In the genomic region with DNA sequence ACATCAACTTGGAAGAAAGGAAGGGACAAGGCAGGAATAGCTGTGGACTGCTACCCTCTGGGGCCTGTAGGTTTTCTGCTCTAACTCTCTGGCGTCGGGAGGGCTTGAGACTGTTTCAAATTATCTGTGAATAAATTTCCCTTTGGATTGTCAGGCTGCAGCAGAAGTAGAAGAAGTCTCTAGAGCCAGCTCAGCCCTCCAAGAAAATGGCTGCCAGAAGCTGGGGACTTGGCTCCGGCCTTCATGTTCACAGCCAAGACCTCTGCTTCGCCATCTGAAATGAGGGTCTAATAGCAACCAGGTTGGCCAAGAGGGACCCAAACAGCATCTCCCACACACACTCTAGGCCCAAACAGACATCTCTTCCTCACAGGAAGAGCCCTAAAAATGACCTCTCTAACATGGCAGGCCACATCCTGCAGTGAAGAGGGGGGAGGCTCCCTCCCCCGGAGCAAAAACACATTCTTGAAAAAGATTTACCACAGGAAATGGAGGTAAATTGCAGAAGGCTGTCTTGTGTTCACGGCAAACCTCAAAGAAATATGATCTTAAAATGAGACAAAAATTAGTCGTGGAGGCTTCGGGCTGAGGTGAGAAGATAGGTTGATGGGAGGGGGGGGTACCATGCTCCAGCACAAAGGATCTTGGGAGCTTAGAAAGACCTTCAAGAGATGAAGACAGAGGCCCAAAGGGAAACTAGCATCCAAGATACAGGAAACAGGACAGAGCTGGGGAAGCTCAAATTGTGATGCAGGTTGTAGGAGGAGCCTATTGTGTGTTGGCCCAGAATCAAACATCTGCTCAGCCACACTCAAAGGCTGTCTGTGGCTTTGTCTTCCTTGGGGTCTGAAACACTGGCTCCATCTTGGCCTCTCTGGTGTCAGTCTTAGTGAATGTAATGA, we compare ENCODE assay signal across 9 mouse cellular contexts. TPM values are rescaled to one million over a fixed set of nuclear protein-coding genes. Genes with fewer than 3 reads are reported as not detected.
A peak's percentile ranks its signal among the peaks of the same experiment; 100 is the strongest.
DNase-seq lines count a peak whose midpoint lies in the region; ATAC-seq and TF ChIP-seq lines count a peak whose summit lies in the region.
"Had no signal": no experiment of that assay in that cellular context is flagged by ENCODE, and none has a peak within 500 bp of the region (broad histone marks: within the 10 kb centered on the region; RNA-seq: fewer than 3 reads in every experiment).

No protein-coding gene starts in this region.

- no peaks in the 10 kb centered on the region for H3K9me3 ChIP-seq in intestine, postnatal 0 days (ENCODE audit: control insufficient read depth)

- H3K4me2 ChIP-seq in intestine, postnatal 0 days (replicated peaks; ENCODE audit: low read depth), result no peak overlapping the region
- H3K4me2 ChIP-seq: midbrain, embryonic 12.5 days had no signal

- DNase-seq in heart, adult 8-10 months (ENCODE audit: low spot score), result peak; percentile 19
- no peak for DNase-seq in heart, postnatal 36 days
- DNase-seq in testis, postnatal 10 days (ENCODE audit: low spot score), result no peak
- peak; percentile 35 to 52 for DNase-seq in kidney, postnatal 25 days
- no peak for DNase-seq in urinary bladder, postnatal 36 days (ENCODE audit: low spot score in 2 of 2)
- DNase-seq in adrenal gland, postnatal 36 days, result no peak

- no peak for TF ChIP-seq CTCF in testis, adult 2 months (IDR thresholded peaks at IDR 0.05; ENCODE audit: control insufficient read depth, insufficient read depth, insufficient replicate concordance, low read depth, low read length)
- TF ChIP-seq CTCF in intestine, postnatal 0 days (IDR thresholded peaks at IDR 0.05; ENCODE audit: low read depth), result no peak

- H3K27me3 ChIP-seq in testis, adult 2 months (ENCODE audit: control insufficient read depth, insufficient read depth, low read length), result no peaks in the 10 kb centered on the region
- no peaks in the 10 kb centered on the region for H3K27me3 ChIP-seq in intestine, postnatal 0 days (replicated peaks; ENCODE audit: control insufficient read depth, insufficient read depth, low read length)
- H3K27me3 ChIP-seq: midbrain, embryonic 12.5 days had no signal

- no peaks in the 10 kb centered on the region for H3K36me3 ChIP-seq in testis, adult 2 months (ENCODE audit: control insufficient read depth, insufficient read depth, low read length)
- H3K36me3 ChIP-seq in intestine, postnatal 0 days (ENCODE audit: control insufficient read depth, insufficient read depth), result no peaks in the 10 kb centered on the region
- H3K36me3 ChIP-seq: midbrain, embryonic 12.5 days had no signal

- ATAC-seq in intestine, postnatal 0 days, result no peak

- no peak overlapping the region for H3K27ac ChIP-seq in testis, adult 2 months (ENCODE audit: control insufficient read depth, insufficient read depth, low read depth, low read length)
- no peak overlapping the region for H3K27ac ChIP-seq in intestine, postnatal 0 days (ENCODE audit: low read depth, low read length)
- H3K27ac ChIP-seq: midbrain, embryonic 12.5 days had no signal

- peak overlapping the region; percentile 63 for H3K4me3 ChIP-seq in testis, adult 2 months (ENCODE audit: control insufficient read depth, low read depth, low read length)
- H3K4me3 ChIP-seq in intestine, postnatal 0 days (ENCODE audit: low read depth, low read length), result no peak overlapping the region
- H3K4me3 ChIP-seq: midbrain, embryonic 12.5 days had no signal

- no peak overlapping the region for H3K9ac ChIP-seq in intestine, postnatal 0 days (ENCODE audit: low read depth, low read length)
- H3K9ac ChIP-seq: midbrain, embryonic 12.5 days had no signal

- intact Hi-C loops in heart, postnatal 36 days (cut with DNase I), result no loop called here

- peaks cover 2% of the 10 kb centered on the region; the same call in 1 of the 2 replicates for H3K4me1 ChIP-seq in testis, adult 2 months (ENCODE audit: control insufficient read depth, insufficient read depth, low read length)
- no peaks in the 10 kb centered on the region for H3K4me1 ChIP-seq in intestine, postnatal 0 days (replicated peaks; ENCODE audit: control insufficient read depth, insufficient read depth, low read length)
- H3K4me1 ChIP-seq: midbrain, embryonic 12.5 days had no signal

- no peak for TF ChIP-seq POLR2A in testis, adult 2 months (IDR thresholded peaks at IDR 0.05; ENCODE audit: control insufficient read depth, low read depth, low read length)

- WGBS in intestine, postnatal 0 days, result 77% methylated on average over 8 of the region's 8 CpGs

RNA-seq across cellular contexts. Expression of a gene that starts 48.4 kb away (rescaled TPM):
- total RNA-seq in heart, adult 8-10 months (2022), result under 1 TPM in 2 of 4 experiments, not detected in 2; 0.19 to 0.24 TPM
- total RNA-seq in heart, postnatal 36 days (2021), result under 1 TPM in 1 of 2 experiments, not detected in 1; 0.47 TPM
- polyA plus RNA-seq in testis, adult 2 months (2012; rRNA removed), result 0.19 and 0.76 TPM in 2 replicates
- polyA plus RNA-seq in intestine, postnatal 0 days (2015; fragmentation: Nextera tagmentation; extraction: Ambion mirVana), result 1.5 and 1.7 TPM in 2 replicates
- total RNA-seq in adrenal gland, postnatal 36 days (2021), result 1 to 10 TPM; 3.2 to 7.7 TPM

Comparison
In these comparisons a context has a peak if more than half of its experiments do, and no peak if none do; other contexts are left out.
1. DNase-seq: peak in heart, adult 8-10 months (single experiment) and kidney, postnatal 25 days (2 of 2); none in heart, postnatal 36 days (0 of 2), testis, postnatal 10 days (single experiment), urinary bladder, postnatal 36 days (0 of 2) and adrenal gland, postnatal 36 days (0 of 2).